Mouse (Mus musculus) brain, adult 2 months (tissue): ENCODE measurements at regions not wholly inside any gene's neighbourhood (a gene's known extent, or its start where the extent isn't known, plus 50 kb on each side); places are given as distances from the start of the nearest gene placed in this dataset.

Experiments
- DNase-seq: peaks from one replicate; pipeline ENCODE4 v3.0.0; 2011; ENCODE audit warnings: low read depth, low spot score

- no peak for DNase-seq
Measured at GRCm38 (mm10) chr1:42277130-42277529, 418.4 kb upstream of the Pou3f3 start.

GRCm38 (mm10) chr1:42295841-42296240 is 399.7 kb upstream of the Pou3f3 start:
- no peak for DNase-seq

- peak; percentile 20 for DNase-seq
Measured at GRCm38 (mm10) chr1:42309251-42309650, 386.3 kb upstream of the Pou3f3 start.

GRCm38 (mm10) chr1:42313494-42313893 is 382.1 kb upstream of the Pou3f3 start:
- no peak for DNase-seq

- peak; percentile 24 for DNase-seq
Measured at GRCm38 (mm10) chr1:42351884-42352283, 343.7 kb upstream of the Pou3f3 start.

GRCm38 (mm10) chr1:42352389-42352788 is 343.2 kb upstream of the Pou3f3 start:
- DNase-seq = no peak

- peak; percentile 23 for DNase-seq
Measured at GRCm38 (mm10) chr1:42353096-42353495, 342.5 kb upstream of the Pou3f3 start.

GRCm38 (mm10) chr1:42354020-42354419 is 341.5 kb upstream of the Pou3f3 start:
- DNase-seq = peak; percentile 3

GRCm38 (mm10) chr1:42362438-42362837 is 333.1 kb upstream of the Pou3f3 start:
- DNase-seq = no peak

- no peak for DNase-seq
Measured at GRCm38 (mm10) chr1:42365648-42366324, 329.8 kb upstream of the Pou3f3 start.

GRCm38 (mm10) chr1:42387919-42388684 is 307.5 kb upstream of the Pou3f3 start:
- DNase-seq = no peak

- DNase-seq = peak; percentile 29
Measured at GRCm38 (mm10) chr1:42388740-42389139, 306.8 kb upstream of the Pou3f3 start.

GRCm38 (mm10) chr1:42395651-42396260 is 299.8 kb upstream of the Pou3f3 start:
- peak; percentile 35 for DNase-seq

- DNase-seq = no peak
Measured at GRCm38 (mm10) chr1:42398461-42399154, 297.0 kb upstream of the Pou3f3 start.

- no peak for DNase-seq
Measured at GRCm38 (mm10) chr1:42415817-42416538, 279.6 kb upstream of the Pou3f3 start.

GRCm38 (mm10) chr1:42416539-42417218 is 278.9 kb upstream of the Pou3f3 start:
- DNase-seq = no peak

GRCm38 (mm10) chr1:42417815-42418214 is 277.8 kb upstream of the Pou3f3 start:
- DNase-seq = no peak

- DNase-seq = no peak
Measured at GRCm38 (mm10) chr1:42418233-42418632, 277.3 kb upstream of the Pou3f3 start.

- DNase-seq = no peak
Measured at GRCm38 (mm10) chr1:42436366-42436998, 259.1 kb upstream of the Pou3f3 start.

- DNase-seq = no peak
Measured at GRCm38 (mm10) chr1:42468365-42468764, 227.2 kb upstream of the Pou3f3 start.
